Mouse (Mus musculus) myocyte (in vitro differentiated cells): ENCODE measurements around the gene Fgfr1op2.

Experiments
- CEBPB ChIP-seq: IDR thresholded peaks from 2 replicates; pipeline ENCODE4 v1.6.1; 2011; ENCODE audit warnings: mild to moderate bottlenecking, moderate library complexity; ENCODE audit not compliant: poor library complexity, insufficient read depth, severe bottlenecking
- E2F4 ChIP-seq: IDR thresholded peaks from one replicate; pipeline ENCODE4 v1.6.1; 2011; ENCODE audit warnings: mild to moderate bottlenecking, control low read depth, moderate library complexity; ENCODE audit not compliant: insufficient read depth
- MAX ChIP-seq: IDR thresholded peaks from one replicate; pipeline ENCODE4 v1.6.1; 2011; ENCODE audit warnings: low read depth, mild to moderate bottlenecking, control low read depth
- MYOD1 ChIP-seq, 3 experiments: IDR thresholded peaks; one replicate each; pipeline ENCODE4 v1.6.1; 2011; ENCODE audit warnings: control low read depth in 2 of 3, low read depth in 2 of 3, mild to moderate bottlenecking in 2 of 3, moderate library complexity in 1 of 3; ENCODE audit not compliant: insufficient read length in 2 of 3, control insufficient read depth in 1 of 3
- MYOG ChIP-seq, 3 experiments: IDR thresholded peaks; one replicate each; pipeline ENCODE4 v1.6.1; 2011; ENCODE audit warnings: control low read depth in 2 of 3, low read depth in 2 of 3, mild to moderate bottlenecking in 2 of 3; ENCODE audit not compliant: insufficient read length in 2 of 3, control insufficient read depth in 1 of 3, insufficient read depth in 1 of 3
- POLR2A ChIP-seq: IDR thresholded peaks from one replicate; pipeline ENCODE4 v1.6.1; 2011; ENCODE audit warnings: low read depth, mild to moderate bottlenecking, control low read depth, moderate library complexity; ENCODE audit not compliant: insufficient read length
- POLR2AphosphoS2 ChIP-seq: IDR thresholded peaks from one replicate; pipeline ENCODE4 v1.6.1; 2011; ENCODE audit warnings: low read depth, control low read depth; ENCODE audit not compliant: insufficient read length
- REST ChIP-seq: IDR thresholded peaks from one replicate; pipeline ENCODE4 v1.6.1; 2011; ENCODE audit warnings: mild to moderate bottlenecking, control low read depth, moderate library complexity; ENCODE audit not compliant: insufficient read depth, insufficient read length
- SRF ChIP-seq: IDR thresholded peaks from one replicate; pipeline ENCODE4 v1.6.1; 2011; ENCODE audit warnings: low read depth; ENCODE audit not compliant: control insufficient read depth, insufficient read length
- TCF12 ChIP-seq: IDR thresholded peaks from one replicate; pipeline ENCODE4 v1.6.1; 2011; ENCODE audit warnings: mild to moderate bottlenecking, control low read depth; ENCODE audit not compliant: poor library complexity, insufficient read depth, severe bottlenecking
- USF1 ChIP-seq: IDR thresholded peaks from one replicate; pipeline ENCODE4 v1.6.1; 2011; ENCODE audit warnings: low read depth, mild to moderate bottlenecking, control low read depth, moderate library complexity

- TF ChIP-seq TCF12: no peak
- TF ChIP-seq POLR2A: no peak
- no peak for TF ChIP-seq E2F4
- TF ChIP-seq CEBPB: no peak
- no peak for TF ChIP-seq USF1
- TF ChIP-seq MYOD1 (IDR thresholded peaks at IDR 0.05; ENCODE audit: control insufficient read depth in 1 of 3, insufficient read length in 2 of 3, low read depth in 2 of 3): no peak
- no peak for TF ChIP-seq MAX
- no peak for TF ChIP-seq SRF
- TF ChIP-seq POLR2AphosphoS2: no peak
- no peak for TF ChIP-seq MYOG (IDR thresholded peaks at IDR 0.05; ENCODE audit: control insufficient read depth in 1 of 3, insufficient read depth in 1 of 3, insufficient read length in 2 of 3, low read depth in 2 of 3)
- TF ChIP-seq REST: no peak
Measured at GRCm38 (mm10) chr6:146578111-146578531, 1.1 kb downstream of the Fgfr1op2 start.
